Mouse (Mus musculus) brain, embryonic 14.5 days (tissue): ENCODE data around the gene Prr36.

Experiments used
- CTCF ChIP-seq: fragments of 200-500 bp; IDR thresholded peaks from 2 replicates; pipeline ENCODE4 v1.5.1; 2012; ENCODE audit warnings: inconsistent platforms, mild to moderate bottlenecking, moderate library complexity, borderline replicate concordance; ENCODE audit not compliant: insufficient read depth, insufficient read length; ENCODE audit errors: extremely low read depth
- POLR2A ChIP-seq: fragments of 200-500 bp; IDR thresholded peaks from 2 replicates; pipeline ENCODE4 v1.6.1; 2012; ENCODE audit warnings: mild to moderate bottlenecking, inconsistent platforms, borderline replicate concordance; ENCODE audit not compliant: poor library complexity, insufficient read depth, insufficient read length, severe bottlenecking; ENCODE audit errors: extremely low read depth

GRCm38 (mm10) chr8:4237814-4238433 lies 20.7 kb upstream of the Prr36 start:
- TF ChIP-seq CTCF (no peak), POLR2A (no peak)
